Mouse (Mus musculus): ENCODE results near the gene Cd63.

DNA sequence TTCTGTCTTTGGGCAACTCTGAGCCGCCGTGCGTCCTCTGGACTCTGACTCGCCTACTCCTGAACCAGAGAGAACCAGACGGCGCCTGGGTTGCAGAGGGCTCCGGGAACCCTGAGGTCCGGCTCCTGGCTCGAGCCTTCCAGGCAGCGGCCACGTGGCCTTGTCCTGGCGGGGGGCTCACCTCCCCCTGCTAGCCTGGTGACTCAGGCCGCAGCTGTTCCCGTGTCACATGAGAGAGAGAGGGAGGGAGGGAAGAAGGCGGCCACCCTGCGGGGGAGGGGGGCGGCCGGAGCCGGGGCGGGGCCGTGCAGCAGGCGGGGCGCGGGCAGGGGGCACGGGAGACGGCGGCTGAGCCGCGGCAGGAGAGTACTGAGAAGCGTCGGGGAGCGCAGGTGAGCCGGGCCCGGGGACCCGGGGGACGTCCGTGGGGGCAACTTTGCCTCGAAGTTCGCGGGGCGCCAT, 8.8 kb downstream of the Cd63 start:
- TF ChIP-seq GATA1 (IDR thresholded peaks at IDR 0.05; ENCODE audit: borderline replicate concordance, low read length) (no peak), CTCF (IDR thresholded peaks at IDR 0.05; ENCODE audit: low read depth, low read length) (no peak), POLR2AphosphoS5 (IDR thresholded peaks at IDR 0.05; ENCODE audit: insufficient replicate concordance, low read depth, low read length) (no peak)
